Mouse (Mus musculus) liver, adult 2 months (tissue): ENCODE measurements around the gene Cygb.

ENCODE experiments used
- CTCF ChIP-seq: fragments of 200-500 bp; IDR thresholded peaks from 2 replicates; pipeline ENCODE4 v1.5.1; 2011; ENCODE audit warnings: low read depth, low read length, control low read depth
- POLR2A ChIP-seq: fragments of 200-500 bp; IDR thresholded peaks from 2 replicates; pipeline ENCODE4 v1.6.1; 2011; ENCODE audit warnings: low read length, control low read depth; ENCODE audit not compliant: insufficient read depth; ENCODE audit errors: extremely low read depth

DNA sequence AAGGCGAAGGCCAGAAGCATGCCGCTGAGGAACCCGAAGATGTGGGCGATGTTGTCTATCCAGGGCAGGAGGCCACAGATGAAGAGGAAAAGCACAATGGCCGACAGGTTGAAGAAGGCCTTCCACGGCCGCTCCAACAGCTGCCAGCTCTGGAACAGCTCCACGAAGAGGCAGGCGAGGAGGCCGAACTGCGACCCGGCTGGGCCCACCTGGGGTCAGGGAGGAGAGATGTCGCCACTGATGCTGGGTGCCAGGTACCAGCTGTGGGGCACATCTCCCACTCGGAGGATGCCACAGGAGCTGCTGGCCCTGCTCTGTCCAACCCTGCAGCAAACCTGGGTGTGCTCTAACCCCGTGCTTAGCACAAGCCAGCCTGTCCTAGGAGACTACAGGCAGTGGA is 54.9 kb downstream of the Cygb start:
- TF ChIP-seq CTCF (no peak), POLR2A (no peak)
